Mouse (Mus musculus) bone marrow, adult 2 months (tissue): ENCODE data around the gene Mansc1. TPM values are rescaled to one million over a fixed set of nuclear protein-coding genes. Genes with fewer than 3 reads are reported as not detected.

ENCODE experiments used
- H3K27ac ChIP-seq: fragments of 200-500 bp; 2 replicates; pipeline ENCODE4 v1.5.1; 2012; ENCODE audit warnings: low read depth, mild to moderate bottlenecking, control low read depth, inconsistent platforms, low read length; ENCODE audit not compliant: control insufficient read depth, poor library complexity, insufficient read depth
- H3K4me1 ChIP-seq: fragments of 200-500 bp; 2 replicates; pipeline ENCODE4 v1.6.1; 2011; ENCODE audit warnings: low read length; ENCODE audit not compliant: control insufficient read depth, insufficient read depth
- H3K4me3 ChIP-seq: fragments of 200-500 bp; replicated peaks from 2 replicates; pipeline ENCODE3; 2011; ENCODE audit warnings: mild to moderate bottlenecking, low read depth, low read length, control low read depth; ENCODE audit not compliant: control insufficient read depth
- CTCF ChIP-seq: fragments of 200-500 bp; IDR thresholded peaks from 2 replicates; pipeline ENCODE4 v1.5.1; 2011; ENCODE audit warnings: low read length, control low read depth; ENCODE audit not compliant: control insufficient read depth, insufficient read depth
- POLR2A ChIP-seq: fragments of 200-500 bp; IDR thresholded peaks from 2 replicates; pipeline ENCODE4 v1.6.1; 2011; ENCODE audit warnings: low read depth, mild to moderate bottlenecking, control low read depth, low read length, borderline replicate concordance; ENCODE audit not compliant: control insufficient read depth
- WGBS: fragments of 180-500 bp; shearing (Covaris S2); methylation state at CpG from one replicate; pipeline ENCODE4 v1.1.7; 2018; 5-methylcytosine and 5-hydroxymethylcytosine counted together
- polyA plus RNA-seq: library from polyadenylated mRNA; stranded (reverse); fragments of >200 nt; gene quantifications from 2 replicates; pipeline ENCODE4 v1.2.4, GENCODE M21; 2011; ENCODE audit warnings: low replicate concordance; ENCODE audit not compliant: missing spikeins, insufficient read depth, insufficient read length

Mansc1 gene
- polyA plus RNA-seq, 1 experiment, result not detected

DNA sequence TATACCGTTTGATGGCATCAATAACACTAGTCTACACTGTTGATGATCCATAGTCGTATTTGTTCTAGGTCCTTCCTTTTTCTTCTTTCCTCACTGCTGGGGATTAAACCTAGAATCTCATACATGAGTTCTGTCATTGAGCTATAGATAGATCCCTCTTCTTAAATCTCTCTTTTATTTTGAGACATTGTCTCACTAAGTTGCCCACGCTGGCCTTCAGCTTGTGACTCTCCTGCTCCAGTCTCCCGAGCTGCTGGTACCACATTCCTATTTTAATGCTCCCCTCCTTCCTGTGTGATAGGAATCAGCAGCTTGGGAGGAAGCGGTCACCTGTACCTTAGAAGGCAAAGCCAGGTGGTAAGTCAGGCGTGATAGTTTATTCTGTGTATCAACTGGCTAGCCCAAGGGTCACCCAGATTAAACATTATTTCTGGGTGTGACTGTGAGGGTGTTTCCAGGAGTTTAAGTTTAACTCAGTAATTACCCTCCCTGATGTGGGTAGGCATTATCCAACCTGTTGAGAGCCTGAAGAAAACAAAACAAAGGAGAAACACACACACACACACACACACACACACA lies 34.5 kb downstream of the Mansc1 start:
- no peak overlapping the region for H3K27ac ChIP-seq
- no peaks in the 10 kb centered on the region; the same call in 1 of the 2 replicates for H3K4me1 ChIP-seq
- WGBS, result 85% methylated on average over 6 of the region's 6 CpGs
- H3K4me3 ChIP-seq, result no peak overlapping the region
- TF ChIP-seq POLR2A (no peak), CTCF (no peak)

DNA sequence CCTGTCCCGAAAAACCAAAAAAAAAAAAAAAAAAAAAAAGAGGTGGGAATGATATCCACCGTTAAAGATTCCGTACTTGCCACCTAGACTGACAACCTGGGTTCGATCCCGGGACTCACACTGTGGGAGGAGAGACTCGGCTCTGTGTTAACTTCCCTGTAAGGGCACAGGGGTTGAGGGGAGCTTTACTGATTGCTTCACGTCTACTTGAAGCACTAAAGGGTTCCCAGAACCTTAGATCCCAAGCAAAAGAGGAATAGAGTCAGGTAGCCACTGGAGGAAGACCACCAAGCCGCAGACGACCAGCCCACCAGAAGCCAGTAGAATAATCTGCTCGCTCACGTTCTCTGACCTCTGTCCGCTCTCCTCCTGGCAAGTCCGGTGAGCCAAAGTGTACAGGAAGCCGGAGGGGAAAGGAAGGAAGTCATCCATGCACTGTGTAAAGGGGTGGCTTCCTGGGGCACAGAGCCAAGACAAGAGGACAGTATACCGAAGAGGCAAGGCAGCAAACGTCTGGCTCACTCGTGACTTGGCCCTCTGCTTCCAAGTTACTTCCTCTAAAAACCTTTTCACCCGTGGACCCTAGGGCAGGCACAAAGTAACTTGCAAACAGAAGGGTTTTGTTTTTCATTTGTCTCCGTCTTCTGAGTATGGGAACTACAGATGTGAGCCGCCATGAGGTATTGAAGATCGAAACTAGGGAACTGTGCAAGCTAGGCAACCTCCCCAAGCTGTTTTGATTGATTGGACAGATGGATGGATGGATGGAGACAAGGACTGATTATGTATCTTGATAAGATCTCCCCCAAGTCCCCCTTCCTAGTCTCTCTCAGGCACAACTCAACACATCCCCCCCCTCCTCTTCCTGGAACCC lies 37.5 kb downstream of the Mansc1 start:
- Histone ChIP-seq H3K27ac (no peak overlapping the region), H3K4me1 (no peaks in the 10 kb centered on the region; the same call in 1 of the 2 replicates), H3K4me3 (peak overlapping the region; percentile 30)
- TF ChIP-seq CTCF, result no peak
- TF ChIP-seq POLR2A, result no peak
- 8% methylated on average over 21 of the region's 21 CpGs for WGBS

DNA sequence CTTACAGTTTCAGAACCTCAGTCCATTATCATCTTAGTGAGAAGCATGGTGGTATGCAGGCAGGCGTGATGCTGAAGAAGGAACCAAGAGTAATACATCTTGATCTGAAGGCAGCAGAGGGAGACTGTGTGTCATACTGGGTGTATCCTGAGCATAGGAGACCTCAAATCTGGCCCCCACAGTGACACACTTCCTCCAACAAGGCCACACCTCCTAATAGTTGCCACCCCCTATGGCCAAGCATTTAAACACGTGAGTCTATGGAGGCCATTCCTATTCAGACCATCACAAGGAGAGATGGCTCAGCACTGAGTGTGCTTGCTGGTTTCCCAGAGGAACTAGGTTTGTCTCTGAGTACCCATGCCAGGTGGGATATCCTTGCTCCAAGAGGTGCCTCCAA lies 40.7 kb downstream of the Mansc1 start:
- 78% methylated on average over 2 of the region's 2 CpGs for WGBS

DNA sequence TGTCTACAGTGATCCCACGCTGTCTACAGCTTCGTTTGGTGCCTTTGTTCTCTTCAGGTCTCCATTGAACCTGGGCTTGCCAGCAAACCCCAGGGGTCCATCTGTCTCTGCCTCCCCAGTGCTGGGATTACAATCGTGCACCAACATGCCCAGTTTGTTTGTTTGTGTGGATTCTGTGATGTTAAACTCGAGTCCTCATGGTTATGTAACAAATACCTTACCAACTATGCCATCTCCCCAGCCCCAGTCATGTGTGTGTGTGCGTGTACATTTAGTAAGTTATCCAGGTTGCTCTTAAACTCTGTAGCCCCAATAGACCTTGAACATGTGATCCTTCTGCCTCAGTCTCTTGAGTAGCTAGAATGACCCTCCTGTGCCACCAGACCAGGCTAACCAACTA lies 46.0 kb downstream of the Mansc1 start:
- TF ChIP-seq POLR2A (no peak), CTCF (no peak)
- Histone ChIP-seq H3K27ac (no peak overlapping the region), H3K4me3 (no peak overlapping the region), H3K4me1 (no peaks in the 10 kb centered on the region)
- WGBS, result 72% methylated on average over 5 of the region's 5 CpGs

More for the DNA sequence above, 40.7 kb downstream of the Mansc1 start:
- Histone ChIP-seq H3K27ac (no peak overlapping the region), H3K4me1 (no peaks in the 10 kb centered on the region; the same call in 1 of the 2 replicates), H3K4me3 (no peak overlapping the region)
- TF ChIP-seq POLR2A (no peak), CTCF (no peak)

DNA sequence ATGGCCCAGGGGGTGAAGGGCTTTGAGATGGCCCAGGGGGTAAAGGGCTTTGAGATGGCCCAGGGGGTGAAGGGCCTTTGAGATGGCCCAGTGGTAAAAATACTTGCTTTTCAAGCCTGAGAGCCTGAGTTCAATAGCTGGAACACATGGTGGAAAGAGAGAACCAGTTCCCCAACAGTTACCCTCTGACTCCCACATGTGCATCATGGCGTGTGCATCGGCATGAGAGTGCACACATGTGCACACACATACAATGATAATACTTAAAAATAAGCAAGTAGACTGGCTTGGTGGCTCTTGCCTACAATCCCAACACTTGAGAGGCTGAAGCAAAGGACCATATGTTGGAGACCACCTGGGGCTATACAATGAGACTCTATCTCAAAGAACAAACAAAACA lies 47.7 kb downstream of the Mansc1 start:
- H3K4me1 ChIP-seq, result no peaks in the 10 kb centered on the region
- no peak overlapping the region for H3K27ac ChIP-seq
- TF ChIP-seq POLR2A (no peak), CTCF (no peak)
- 94% methylated on average over 2 of the region's 2 CpGs for WGBS
- no peak overlapping the region for H3K4me3 ChIP-seq

DNA sequence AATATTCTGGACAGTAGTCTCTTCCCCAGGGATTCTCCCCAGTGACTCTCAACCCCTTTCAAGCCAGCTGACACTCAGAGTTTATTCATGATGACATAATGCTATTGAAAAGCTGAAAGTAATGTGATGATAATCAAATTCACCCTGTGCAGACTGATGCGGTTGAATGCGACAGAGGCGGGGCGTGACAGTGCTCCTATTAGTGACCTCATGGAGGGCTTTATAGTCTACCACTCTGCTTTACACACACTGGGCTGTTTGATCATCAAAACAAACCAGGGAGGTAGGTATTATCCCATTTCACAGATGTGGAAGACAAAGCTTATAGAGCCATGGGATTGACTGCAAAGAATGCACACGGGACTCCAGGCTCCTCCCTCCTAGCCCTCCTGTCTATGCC lies 50.2 kb downstream of the Mansc1 start:
- WGBS, result 81% methylated on average over 5 of the region's 5 CpGs
- Histone ChIP-seq H3K4me1 (no peaks in the 10 kb centered on the region), H3K4me3 (no peak overlapping the region), H3K27ac (no peak overlapping the region)
- TF ChIP-seq CTCF, result no peak
- no peak for TF ChIP-seq POLR2A

DNA sequence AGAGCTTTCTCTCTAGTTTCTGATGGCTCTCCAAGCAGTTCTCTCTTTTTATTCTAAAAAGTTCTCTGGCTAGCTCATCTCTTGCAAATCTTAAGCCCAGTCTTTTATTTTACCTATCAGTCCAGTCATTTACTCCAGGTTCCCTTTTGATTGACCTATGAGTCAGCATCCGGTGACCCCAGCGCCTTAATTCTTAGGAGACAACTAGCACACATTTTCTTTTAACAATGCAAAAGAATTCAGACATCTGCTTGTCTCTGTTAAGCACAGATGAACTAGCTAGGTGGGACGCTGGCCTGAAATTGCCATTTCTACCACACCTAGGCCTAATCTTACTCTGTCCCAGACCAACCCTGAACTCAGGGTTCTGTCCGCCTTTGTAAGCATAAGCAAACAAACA lies 52.8 kb downstream of the Mansc1 start:
- WGBS, result 78% methylated on average over 4 of the region's 4 CpGs
- no peak overlapping the region for H3K27ac ChIP-seq
- no peak overlapping the region for H3K4me3 ChIP-seq
- no peaks in the 10 kb centered on the region for H3K4me1 ChIP-seq
- no peak for TF ChIP-seq CTCF
- no peak for TF ChIP-seq POLR2A

DNA sequence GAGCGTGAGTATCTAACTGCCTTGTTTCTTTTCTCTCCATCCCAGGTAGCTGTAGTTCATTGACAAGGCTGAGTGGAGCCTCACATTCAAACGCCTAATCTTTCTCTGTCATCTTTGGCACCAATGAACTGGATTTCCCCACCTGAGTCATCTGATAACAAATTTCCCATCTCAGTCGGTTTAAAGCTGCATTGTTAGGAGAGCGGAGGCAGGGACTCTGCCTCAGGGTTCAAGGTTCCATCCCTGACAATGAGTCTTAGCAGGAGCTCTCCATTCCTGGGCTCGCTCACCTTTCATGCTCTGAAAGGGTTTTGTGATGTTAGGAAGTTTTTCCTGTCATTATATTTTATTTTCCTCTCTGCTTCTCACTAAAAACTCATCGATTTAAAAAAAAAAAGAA lies 54.2 kb downstream of the Mansc1 start:
- no peak overlapping the region for H3K27ac ChIP-seq
- H3K4me3 ChIP-seq, result no peak overlapping the region
- TF ChIP-seq CTCF (no peak), POLR2A (no peak)
- WGBS, result 65% methylated on average over 6 of the region's 6 CpGs
- H3K4me1 ChIP-seq, result no peaks in the 10 kb centered on the region

DNA sequence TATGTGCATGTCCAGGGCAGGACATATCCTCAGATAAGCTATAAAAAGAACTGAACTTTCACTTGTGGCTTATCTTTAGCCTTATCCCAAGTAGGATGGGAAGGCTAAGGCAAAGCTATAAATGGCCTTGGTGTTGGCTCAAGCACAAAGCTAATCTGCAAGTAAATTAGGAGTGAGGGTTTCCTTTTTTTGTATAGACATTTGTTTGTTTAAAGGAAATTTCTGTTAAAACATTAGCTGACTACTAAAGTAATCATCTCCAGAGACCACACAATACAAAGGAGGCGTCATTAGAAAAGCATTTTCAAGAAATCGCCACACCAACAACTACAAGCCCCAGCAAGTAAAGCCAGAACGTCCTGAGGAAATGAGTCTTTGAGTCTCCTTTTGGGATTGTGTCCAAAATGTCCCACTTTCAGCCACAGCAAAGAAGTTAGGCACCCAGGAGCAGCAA lies 57.0 kb downstream of the Mansc1 start:
- no peaks in the 10 kb centered on the region for H3K4me1 ChIP-seq
- 67% methylated on average over 3 of the region's 3 CpGs for WGBS

More for the DNA sequence above, 57.0 kb downstream of the Mansc1 start:
- Histone ChIP-seq H3K4me3 (no peak overlapping the region), H3K27ac (no peak overlapping the region)
- no peak for TF ChIP-seq CTCF
- TF ChIP-seq POLR2A, result no peak
